Mouse (Mus musculus): Measurements from ENCODE around the gene Clic6. TPM values are rescaled to one million over a fixed set of nuclear protein-coding genes. Genes with fewer than 3 reads are reported as not detected.
"Not testable (repeated sequence)": the region's sequence is repeated elsewhere in the genome, so short reads cannot be mapped to it uniquely, and the experiment has no call there.

Gene Clic6
- total and polyA plus RNA-seq, 3 experiments, result 0.08 to 0.55 TPM; not detected in 1

- DNase-seq, result no peak
Measured at GRCm38 (mm10) chr16:92470706-92471105, 14.8 kb upstream of the Clic6 start, which contains the start of gene Rcan1. Gene Rcan1 (minus strand): TSS chr16:92470867.

- DNase-seq, result no peak
Measured at GRCm38 (mm10) chr16:92472898-92473297, 12.6 kb upstream of the Clic6 start.

GRCm38 (mm10) chr16:92475093-92475860 lies 10.3 kb upstream of the Clic6 start:
- no peak for DNase-seq

GRCm38 (mm10) chr16:92478561-92479150 lies 6.9 kb upstream of the Clic6 start:
- peak; percentile 73 for DNase-seq

DNA sequence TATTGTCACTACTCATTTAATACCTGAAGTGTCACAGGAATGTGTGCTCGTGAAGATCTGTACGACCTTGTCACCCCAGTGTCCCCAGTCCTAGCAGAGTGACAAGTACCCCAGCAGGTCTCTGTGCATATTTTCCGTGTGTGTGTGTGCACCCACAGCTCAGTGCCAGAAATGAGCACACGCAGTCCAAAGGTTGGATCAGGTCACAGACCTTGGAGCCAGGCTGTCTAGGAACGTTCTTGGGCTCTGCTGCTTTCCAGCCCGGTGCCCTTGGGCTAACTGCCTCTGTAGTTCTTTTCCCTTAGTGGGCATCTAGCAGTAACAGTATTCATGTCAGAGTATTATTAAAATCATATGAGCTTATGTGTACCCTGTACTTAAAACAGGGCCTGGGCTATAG lies 1.6 kb downstream of the Clic6 start:
- DNase-seq, result no peak

- DNase-seq, result no peak
Measured at GRCm38 (mm10) chr16:92487489-92487888, 2.0 kb downstream of the Clic6 start.

- no peak for DNase-seq
Measured at GRCm38 (mm10) chr16:92488456-92488855, 2.9 kb downstream of the Clic6 start.

GRCm38 (mm10) chr16:92489356-92489755 lies 3.8 kb downstream of the Clic6 start:
- DNase-seq, result no peak

DNA sequence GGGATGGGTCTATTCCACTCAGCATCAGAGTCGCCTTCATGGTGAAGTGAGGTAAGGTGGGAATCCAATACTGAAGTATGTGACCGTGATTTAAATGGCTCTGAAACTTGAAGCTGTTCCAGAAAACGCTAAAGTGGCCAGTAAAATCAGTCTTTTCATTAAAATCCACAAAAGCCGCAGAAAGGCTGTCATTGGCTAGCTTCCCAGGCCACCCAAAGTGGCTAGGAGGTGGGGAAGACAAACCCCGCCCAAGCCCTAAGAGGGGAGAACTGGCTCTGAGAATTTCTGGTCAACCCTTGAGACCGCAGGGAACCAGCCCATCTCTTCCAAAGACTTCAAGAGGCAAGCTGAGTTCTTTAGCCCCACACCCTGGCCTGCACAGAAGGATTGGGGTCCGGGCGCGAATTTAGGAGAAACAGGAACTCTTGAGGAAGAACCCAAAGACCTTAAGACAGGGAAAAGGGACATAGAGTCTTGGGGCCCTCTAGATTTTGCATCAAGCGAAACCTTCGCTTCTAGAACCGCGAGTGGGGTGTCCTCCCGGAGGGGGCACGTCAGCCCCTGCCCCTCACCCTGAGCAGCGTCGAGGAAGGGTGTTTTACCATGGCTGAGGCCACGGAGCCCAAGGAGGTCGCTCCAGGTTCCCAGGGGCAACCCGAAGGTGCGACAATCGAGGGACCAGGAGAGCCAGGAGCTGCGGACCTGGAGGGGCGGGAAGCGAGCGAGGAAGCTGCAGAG lies 12.5 kb downstream of the Clic6 start:
- no peak for DNase-seq

DNA sequence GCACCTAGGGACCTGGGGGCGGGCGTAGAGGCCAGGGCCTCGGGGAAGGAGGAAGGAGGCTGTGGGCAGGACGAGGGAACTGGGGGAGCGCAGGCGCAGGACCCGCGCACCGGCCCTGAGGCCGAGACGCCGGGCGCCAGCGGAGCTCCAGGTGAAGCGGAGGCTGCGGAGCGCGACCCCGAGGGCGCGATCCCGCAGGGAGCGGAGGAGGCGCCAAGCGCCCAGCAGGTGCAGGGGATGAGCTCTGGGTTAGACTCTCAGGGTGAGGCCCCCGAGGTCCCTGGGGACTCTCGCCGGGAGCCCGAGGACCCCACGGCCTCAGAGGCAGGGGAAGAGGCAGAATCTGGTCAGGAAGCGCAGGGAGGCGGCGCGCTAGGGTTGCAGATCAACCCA lies 13.0 kb downstream of the Clic6 start:
- no peak for DNase-seq

DNA sequence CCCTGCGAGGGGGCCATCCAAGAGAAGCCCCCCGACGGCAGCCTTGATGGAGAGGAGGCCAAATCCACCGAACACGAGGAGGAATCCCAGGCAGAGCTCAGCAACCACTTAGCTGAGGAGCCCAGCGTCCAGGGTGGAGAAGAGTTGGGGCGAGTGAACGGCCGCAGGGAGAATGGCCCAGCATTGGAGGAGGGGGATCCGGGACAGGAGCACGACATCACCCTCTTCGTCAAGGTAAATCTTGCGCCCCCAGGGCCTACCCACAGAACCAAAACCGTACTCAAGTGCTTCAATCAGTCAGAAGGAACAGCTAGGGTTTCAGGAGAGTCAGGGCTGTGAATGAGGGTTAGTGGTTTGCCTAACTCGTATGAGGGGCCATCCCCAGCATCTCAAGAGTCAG lies 13.8 kb downstream of the Clic6 start:
- no peak for DNase-seq

DNA sequence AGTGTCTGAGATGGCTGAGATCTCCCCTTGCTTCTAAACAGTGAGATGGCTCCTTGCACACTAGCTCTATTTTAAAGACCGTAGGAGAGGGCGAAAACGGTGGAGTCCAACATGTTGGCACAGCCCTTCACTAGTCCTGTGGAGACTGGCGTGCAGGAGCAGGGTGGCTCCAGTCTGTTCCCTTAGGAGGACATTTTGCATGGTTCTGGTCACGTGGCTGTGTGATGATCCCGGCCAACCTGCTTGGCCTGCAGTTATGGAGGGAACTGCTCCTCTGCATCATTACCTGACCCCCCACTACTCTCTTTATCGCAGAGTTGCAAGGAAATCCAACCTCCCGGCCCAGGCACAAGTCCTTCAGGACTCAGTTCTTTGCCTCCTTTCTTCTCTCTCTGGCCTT lies 15.0 kb downstream of the Clic6 start:
- no peak for DNase-seq

- no peak for DNase-seq
Measured at GRCm38 (mm10) chr16:92503105-92503504, 17.6 kb downstream of the Clic6 start.

GRCm38 (mm10) chr16:92507573-92507972 lies 22.0 kb downstream of the Clic6 start:
- no peak for DNase-seq

DNA sequence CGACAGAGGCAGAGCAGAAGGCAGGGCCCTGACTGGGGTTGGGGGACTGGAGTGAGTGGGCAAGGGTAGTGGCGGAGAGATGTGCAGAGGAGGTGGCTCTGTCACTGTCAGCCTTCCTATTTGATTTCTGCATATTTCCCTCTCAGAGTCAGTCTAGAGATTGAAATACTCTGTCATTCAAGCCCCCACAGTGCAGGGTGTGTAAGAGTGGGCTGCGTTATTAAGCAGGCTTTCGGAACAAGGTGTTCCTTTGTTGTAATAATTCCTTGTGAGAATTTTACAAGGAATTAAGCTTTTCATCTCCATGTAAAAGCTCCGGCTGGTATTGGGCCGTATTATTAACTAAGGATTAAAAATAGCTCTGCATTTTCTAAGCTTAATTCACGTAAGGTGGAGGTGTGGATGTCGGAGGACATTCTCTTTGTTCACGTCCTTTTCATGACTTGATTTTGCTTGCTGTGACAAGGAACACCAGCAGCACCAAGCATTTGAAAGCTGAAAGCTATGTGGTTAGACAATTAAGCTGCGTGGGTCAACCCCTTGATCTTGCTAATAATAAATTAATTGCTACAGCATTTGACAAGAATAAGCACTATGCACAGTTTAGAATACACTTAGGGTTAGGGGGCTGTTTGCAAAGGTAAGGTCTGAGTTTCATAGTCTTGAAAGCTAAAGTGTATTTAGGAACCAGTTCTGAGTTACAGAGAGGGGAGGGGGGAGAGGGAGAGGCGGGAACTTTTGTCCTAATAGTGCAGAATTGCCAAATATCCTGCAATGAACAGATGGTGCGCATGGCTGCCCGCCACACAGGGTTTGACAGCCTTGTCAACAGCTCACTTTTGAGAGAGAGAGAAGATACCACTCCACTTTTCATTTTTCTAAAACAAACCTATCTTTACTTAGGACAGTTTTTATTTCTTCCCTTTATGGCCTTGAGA lies 25.6 kb downstream of the Clic6 start:
- DNase-seq, result no peak

GRCm38 (mm10) chr16:92511773-92512391 lies 26.3 kb downstream of the Clic6 start:
- DNase-seq, result no peak

DNA sequence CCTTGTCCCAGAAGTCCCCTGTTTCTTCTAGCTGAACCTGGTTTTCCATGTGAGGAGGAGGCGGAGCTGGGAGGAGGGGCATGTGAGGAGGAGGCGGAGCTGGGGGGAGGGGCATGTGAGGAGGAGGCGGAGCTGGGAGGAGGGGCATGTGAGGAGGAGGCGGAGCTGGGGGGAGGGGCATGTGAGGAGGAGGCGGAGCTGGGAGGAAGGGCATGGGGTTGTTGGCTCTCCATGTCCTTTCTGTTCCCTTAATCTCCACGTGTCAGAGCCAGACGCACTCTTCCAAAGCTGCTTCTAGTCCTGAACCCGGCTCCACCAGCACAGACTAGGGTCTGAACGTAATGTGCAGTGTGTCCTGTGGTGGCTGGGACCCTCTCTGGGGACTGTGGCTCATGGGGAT lies 29.4 kb downstream of the Clic6 start:
- not testable (repeated sequence) for DNase-seq

DNA sequence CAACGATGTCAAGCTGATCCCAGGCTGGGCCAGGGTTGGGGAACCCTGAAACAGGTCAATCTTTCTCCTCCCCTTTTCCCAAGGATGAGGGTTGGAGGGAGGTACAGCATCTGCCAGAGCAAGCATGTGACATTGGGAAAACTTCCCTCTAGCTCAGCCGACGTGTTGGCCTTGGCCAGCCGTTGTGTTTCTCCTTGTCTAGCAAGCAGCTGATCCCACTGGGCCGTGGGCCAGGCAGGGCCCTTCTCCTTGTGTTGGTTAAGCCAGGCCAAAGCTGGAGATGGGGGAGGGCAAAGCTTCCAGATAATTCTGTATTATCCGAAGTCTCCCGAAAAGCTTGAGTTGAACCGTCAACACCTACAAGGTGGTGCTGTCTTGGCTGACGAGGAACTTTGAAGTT lies 30.6 kb downstream of the Clic6 start:
- peak; percentile 32 for DNase-seq

DNA sequence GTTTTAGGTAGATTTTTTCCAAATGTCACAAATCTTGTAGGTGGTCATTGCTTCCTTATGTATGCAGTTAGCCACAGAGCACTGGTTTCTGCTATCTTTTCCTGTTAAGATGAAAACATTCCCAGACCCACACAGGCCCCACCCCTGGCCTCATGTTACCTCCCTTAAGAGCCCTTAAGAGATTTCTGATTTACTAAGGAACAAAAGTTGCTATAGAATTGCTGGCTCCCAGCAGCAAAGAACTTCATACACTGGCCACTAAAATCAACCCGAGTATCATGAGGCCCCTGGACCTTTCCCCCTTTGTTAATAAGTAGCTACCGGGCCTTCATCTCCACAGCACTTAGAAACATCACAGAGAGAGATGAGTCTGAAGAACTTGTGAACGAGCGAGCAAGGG lies 33.2 kb downstream of the Clic6 start:
- no peak for DNase-seq

GRCm38 (mm10) chr16:92519820-92520492 lies 34.4 kb downstream of the Clic6 start:
- DNase-seq, result no peak

- DNase-seq, result no peak
Measured at GRCm38 (mm10) chr16:92523351-92523750, 37.8 kb downstream of the Clic6 start.
